Mouse (Mus musculus): ENCODE measurements around the gene Gm45753. TPM values are rescaled to one million over a fixed set of nuclear protein-coding genes. Genes with fewer than 3 reads are reported as not detected.

The Gm45753 gene
- total and polyA plus RNA-seq, 2 experiments from 2014 or later = not detected

DNA sequence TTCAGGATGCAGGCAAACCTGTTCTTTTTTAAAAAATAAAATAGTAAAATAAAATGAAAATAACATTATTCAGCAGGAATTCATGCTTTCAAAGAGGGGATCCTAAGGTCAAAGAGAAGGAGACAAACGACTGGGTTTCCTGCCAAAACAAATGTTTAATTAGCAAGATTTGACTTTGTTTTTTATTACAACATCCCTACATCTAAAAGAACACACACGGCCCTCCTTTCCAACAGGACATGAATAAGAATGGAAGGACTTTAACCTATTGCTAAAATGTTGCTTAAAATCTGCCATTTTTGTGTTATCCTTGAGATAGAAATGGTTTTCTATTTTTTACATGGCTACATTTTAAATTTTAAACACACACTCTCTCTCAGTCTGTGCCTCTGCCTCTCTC is 55.2 kb downstream of the Gm45753 start:
- Histone ChIP-seq H3K27me3 (ENCODE audit: control insufficient read depth, insufficient read depth, low read length) (no peaks in the 10 kb centered on the region), H3K27ac (ENCODE audit: low read depth) (no peak overlapping the region), H3K36me3 (replicated peaks; ENCODE audit: control insufficient read depth, insufficient read depth, low read length) (no peaks in the 10 kb centered on the region), H3K9me3 (replicated peaks; ENCODE audit: control insufficient read depth, low read length) (no peaks in the 10 kb centered on the region), H3K4me1 (ENCODE audit: control insufficient read depth, insufficient read depth) (no peaks in the 10 kb centered on the region), H3K4me2 (ENCODE audit: low read depth, low read length) (no peak overlapping the region), H3K9ac (replicated peaks; ENCODE audit: low read depth, low read length) (no peak overlapping the region), H3K4me3 (ENCODE audit: low read depth, low read length) (no peak overlapping the region)
- ATAC-seq (ENCODE audit: insufficient read depth, low read depth) = no peak
- TF ChIP-seq EP300 (IDR thresholded peaks at IDR 0.05; ENCODE audit: low read depth) = no peak
- TF ChIP-seq CTCF (IDR thresholded peaks at IDR 0.05; ENCODE audit: low read depth) = no peak
- DNase-seq (ENCODE audit: low spot score) = no peak
- 32% methylated on average over 2 of the region's 2 CpGs for WGBS

DNA sequence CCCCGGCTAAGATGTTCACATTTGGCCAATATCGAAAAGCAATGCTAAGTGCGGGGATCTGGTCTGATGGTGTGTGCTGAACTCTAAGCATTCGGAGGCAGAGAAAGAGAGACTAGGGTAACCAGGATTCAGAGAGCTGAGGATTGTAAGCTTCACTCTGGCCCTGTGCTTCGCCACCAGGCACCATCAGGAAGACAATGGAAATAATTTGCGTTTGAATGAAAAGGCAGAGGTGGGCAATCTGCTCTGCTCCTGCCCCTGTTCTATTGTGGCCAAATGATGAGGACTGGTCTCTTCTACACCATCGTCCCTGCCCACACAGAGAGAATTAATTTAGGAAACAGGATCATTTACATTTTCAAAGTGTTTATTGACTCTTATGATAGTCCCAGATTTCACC is 62.0 kb downstream of the Gm45753 start:
- Histone ChIP-seq H3K4me1 (ENCODE audit: control insufficient read depth, insufficient read depth) (no peaks in the 10 kb centered on the region), H3K4me3 (ENCODE audit: low read depth, low read length) (no peak overlapping the region), H3K36me3 (replicated peaks; ENCODE audit: control insufficient read depth, insufficient read depth, low read length) (no peaks in the 10 kb centered on the region), H3K9me3 (replicated peaks; ENCODE audit: control insufficient read depth, low read length) (no peaks in the 10 kb centered on the region), H3K27me3 (ENCODE audit: control insufficient read depth, insufficient read depth, low read length) (no peaks in the 10 kb centered on the region), H3K4me2 (ENCODE audit: low read depth, low read length) (no peak overlapping the region), H3K27ac (ENCODE audit: low read depth) (no peak overlapping the region), H3K9ac (replicated peaks; ENCODE audit: low read depth, low read length) (no peak overlapping the region)
- 61% methylated on average over 7 of the region's 7 CpGs for WGBS
- TF ChIP-seq CTCF (IDR thresholded peaks at IDR 0.05; ENCODE audit: low read depth) (no peak), EP300 (IDR thresholded peaks at IDR 0.05; ENCODE audit: low read depth) (no peak)
- ATAC-seq (ENCODE audit: insufficient read depth, low read depth) (no peak), DNase-seq (ENCODE audit: low spot score) (no peak)

DNA sequence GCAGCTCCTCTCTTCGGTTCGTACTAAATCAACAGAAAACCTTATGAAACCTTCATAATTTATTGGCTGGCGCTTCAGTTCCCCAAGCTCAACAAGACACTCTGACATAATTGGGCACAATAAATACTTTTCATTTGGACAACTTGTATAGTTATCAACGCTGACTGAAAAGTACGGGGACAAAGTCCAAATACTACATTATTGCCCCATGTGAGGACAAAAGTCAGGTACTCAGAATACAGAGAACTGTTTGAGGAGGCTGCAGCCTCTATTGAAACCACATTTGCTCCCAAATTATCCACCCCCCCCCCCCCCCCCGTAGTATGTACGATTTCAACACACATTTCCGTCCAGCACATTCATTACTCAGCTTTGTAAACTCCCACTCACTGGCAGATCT is 68.9 kb downstream of the Gm45753 start:
- DNase-seq (ENCODE audit: low spot score) (no peak), ATAC-seq (ENCODE audit: insufficient read depth, low read depth) (no peak)
- H3K27me3 ChIP-seq (ENCODE audit: control insufficient read depth, insufficient read depth, low read length) = no peaks in the 10 kb centered on the region
- H3K27ac ChIP-seq (ENCODE audit: low read depth) = no peak overlapping the region
- no peak overlapping the region for H3K4me3 ChIP-seq (ENCODE audit: low read depth, low read length)
- no peak overlapping the region for H3K9ac ChIP-seq (replicated peaks; ENCODE audit: low read depth, low read length)
- no peaks in the 10 kb centered on the region for H3K4me1 ChIP-seq (ENCODE audit: control insufficient read depth, insufficient read depth)
- TF ChIP-seq CTCF (IDR thresholded peaks at IDR 0.05; ENCODE audit: low read depth) (no peak), EP300 (IDR thresholded peaks at IDR 0.05; ENCODE audit: low read depth) (no peak)
- 76% methylated on average over 8 of the region's 8 CpGs for whole genome bisulfite sequencing
- no peaks in the 10 kb centered on the region for H3K9me3 ChIP-seq (replicated peaks; ENCODE audit: control insufficient read depth, low read length)
- H3K36me3 ChIP-seq (replicated peaks; ENCODE audit: control insufficient read depth, insufficient read depth, low read length) = no peaks in the 10 kb centered on the region
- no peak overlapping the region for H3K4me2 ChIP-seq (ENCODE audit: low read depth, low read length)

DNA sequence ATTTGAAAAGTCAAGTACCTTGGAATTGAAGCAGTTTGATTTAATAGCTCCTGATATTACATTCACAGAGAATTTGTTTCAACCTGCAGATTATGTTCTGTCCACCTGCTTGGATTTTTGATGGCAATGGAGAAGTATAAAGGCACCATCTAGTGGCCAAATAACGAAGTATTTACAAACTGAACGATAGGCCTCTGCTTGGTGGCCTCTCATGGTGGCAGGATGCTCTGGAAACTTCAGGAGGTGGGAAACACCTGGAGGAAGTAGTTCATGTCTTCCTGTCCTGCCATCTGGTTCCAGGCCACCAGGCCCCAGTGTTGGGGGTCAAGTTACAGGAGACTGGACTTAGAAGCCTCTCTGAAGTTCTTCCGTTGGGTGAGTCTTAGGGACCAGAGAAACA is 70.0 kb downstream of the Gm45753 start:
- H3K4me1 ChIP-seq (ENCODE audit: control insufficient read depth, insufficient read depth) = no peaks in the 10 kb centered on the region
- no peak overlapping the region for H3K4me2 ChIP-seq (ENCODE audit: low read depth, low read length)
- H3K9ac ChIP-seq (replicated peaks; ENCODE audit: low read depth, low read length) = no peak overlapping the region
- TF ChIP-seq CTCF (IDR thresholded peaks at IDR 0.05; ENCODE audit: low read depth) = peak; percentile 70
- TF ChIP-seq EP300 (IDR thresholded peaks at IDR 0.05; ENCODE audit: low read depth) = peak; percentile 84; the same call in 1 of the 2 replicates
- H3K27ac ChIP-seq (ENCODE audit: low read depth) = no peak overlapping the region
- H3K9me3 ChIP-seq (replicated peaks; ENCODE audit: control insufficient read depth, low read length) = no peaks in the 10 kb centered on the region
- H3K36me3 ChIP-seq (replicated peaks; ENCODE audit: control insufficient read depth, insufficient read depth, low read length) = no peaks in the 10 kb centered on the region
- H3K27me3 ChIP-seq (ENCODE audit: control insufficient read depth, insufficient read depth, low read length) = no peaks in the 10 kb centered on the region
- no peak for ATAC-seq (ENCODE audit: insufficient read depth, low read depth)
- no peak overlapping the region for H3K4me3 ChIP-seq (ENCODE audit: low read depth, low read length)
- 25% methylated on average over 3 of the region's 3 CpGs for WGBS
- DNase-seq (ENCODE audit: low spot score) = peak; percentile 23

DNA sequence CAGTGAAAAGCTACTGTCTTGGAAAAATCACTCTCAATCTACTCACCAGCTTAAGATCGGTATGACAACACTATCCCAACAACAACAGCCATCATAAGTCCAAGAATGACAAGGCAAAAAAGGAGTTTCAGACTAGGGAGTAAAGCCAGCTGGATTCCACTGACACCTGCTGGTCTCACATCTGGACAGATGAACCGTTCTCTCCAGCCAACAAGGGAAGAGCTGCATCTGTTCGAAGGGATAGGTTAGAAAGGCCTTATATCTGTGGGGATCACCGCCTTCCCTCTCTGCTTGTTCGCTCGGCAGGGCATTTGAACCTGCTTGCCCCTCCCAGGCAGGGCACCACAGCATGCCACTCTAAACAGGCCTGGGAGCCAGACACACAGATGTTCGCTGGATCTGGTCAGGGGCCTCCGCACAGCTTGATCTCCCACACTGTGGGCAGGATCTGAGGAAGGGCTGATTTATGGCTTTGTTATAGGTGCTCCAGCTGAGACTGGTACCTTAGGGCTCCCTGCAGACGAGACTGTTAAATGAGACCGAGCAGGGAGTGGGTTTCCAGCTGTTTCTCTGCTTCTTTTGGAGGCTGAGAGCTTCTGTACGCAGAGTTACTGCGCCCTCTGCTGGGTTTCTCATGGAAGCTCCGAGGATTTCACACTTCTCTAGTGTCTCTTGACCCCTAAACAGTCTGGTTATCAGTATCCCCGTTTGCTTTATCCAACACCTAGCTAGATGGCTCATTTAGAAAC is 71.9 kb downstream of the Gm45753 start:
- 31% methylated on average over 14 of the region's 14 CpGs for WGBS
- H3K4me1 ChIP-seq (ENCODE audit: control insufficient read depth, insufficient read depth) = no peaks in the 10 kb centered on the region
- H3K4me2 ChIP-seq (ENCODE audit: low read depth, low read length) = no peak overlapping the region
- H3K9ac ChIP-seq (replicated peaks; ENCODE audit: low read depth, low read length) = no peak overlapping the region
- no peaks in the 10 kb centered on the region for H3K27me3 ChIP-seq (ENCODE audit: control insufficient read depth, insufficient read depth, low read length)
- peak; percentile 55 for DNase-seq (ENCODE audit: low spot score)
- no peak overlapping the region for H3K27ac ChIP-seq (ENCODE audit: low read depth)
- H3K4me3 ChIP-seq (ENCODE audit: low read depth, low read length) = no peak overlapping the region
- 0 out of 2 replicates have a peak, but pooled peaks have one; percentile 39 for ATAC-seq (ENCODE audit: insufficient read depth, low read depth)
- H3K9me3 ChIP-seq (replicated peaks; ENCODE audit: control insufficient read depth, low read length) = no peaks in the 10 kb centered on the region
- H3K36me3 ChIP-seq (replicated peaks; ENCODE audit: control insufficient read depth, insufficient read depth, low read length) = no peaks in the 10 kb centered on the region
- no peak for TF ChIP-seq EP300 (IDR thresholded peaks at IDR 0.05; ENCODE audit: low read depth)
- TF ChIP-seq CTCF (IDR thresholded peaks at IDR 0.05; ENCODE audit: low read depth) = peak; percentile 69

DNA sequence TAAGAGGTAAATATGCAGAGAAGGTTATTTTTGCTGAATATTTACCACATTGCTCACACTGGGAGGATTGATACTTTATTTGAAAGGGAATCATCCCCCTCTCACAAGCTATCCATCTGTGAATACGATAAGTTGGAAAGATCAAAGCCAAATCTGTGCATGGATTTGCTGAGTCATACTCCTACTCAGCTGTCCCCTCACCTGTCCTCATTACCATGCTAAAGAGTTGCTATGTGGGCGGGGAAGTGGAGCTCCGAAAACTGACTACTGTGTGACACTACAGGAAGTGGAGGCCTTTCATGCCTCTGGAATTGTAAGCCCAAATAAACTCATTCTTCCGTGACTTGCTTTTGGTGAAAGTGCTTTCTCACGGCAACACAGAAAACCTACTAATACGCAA is 73.0 kb downstream of the Gm45753 start:
- DNase-seq (ENCODE audit: low spot score) (no peak), ATAC-seq (ENCODE audit: insufficient read depth, low read depth) (no peak)
- no peak overlapping the region for H3K9ac ChIP-seq (replicated peaks; ENCODE audit: low read depth, low read length)
- no peaks in the 10 kb centered on the region for H3K4me1 ChIP-seq (ENCODE audit: control insufficient read depth, insufficient read depth)
- whole genome bisulfite sequencing = 90% methylated on average over 6 of the region's 6 CpGs
- no peaks in the 10 kb centered on the region for H3K36me3 ChIP-seq (replicated peaks; ENCODE audit: control insufficient read depth, insufficient read depth, low read length)
- no peak overlapping the region for H3K4me3 ChIP-seq (ENCODE audit: low read depth, low read length)
- H3K9me3 ChIP-seq (replicated peaks; ENCODE audit: control insufficient read depth, low read length) = no peaks in the 10 kb centered on the region
- no peak overlapping the region for H3K4me2 ChIP-seq (ENCODE audit: low read depth, low read length)
- H3K27me3 ChIP-seq (ENCODE audit: control insufficient read depth, insufficient read depth, low read length) = no peaks in the 10 kb centered on the region
- H3K27ac ChIP-seq (ENCODE audit: low read depth) = no peak overlapping the region
- TF ChIP-seq CTCF (IDR thresholded peaks at IDR 0.05; ENCODE audit: low read depth) (no peak), EP300 (IDR thresholded peaks at IDR 0.05; ENCODE audit: low read depth) (no peak)
